Mouse (Mus musculus) liver, embryonic 13.5 days (tissue): ENCODE data around the gene Rabggta. TPM values are rescaled to one million over a fixed set of nuclear protein-coding genes. Genes with fewer than 3 reads are reported as not detected.

ENCODE experiments used
- ATAC-seq: fragments of 200-750 bp; cut with Nextera tagmentation; 2 replicates; pipeline ENCODE4 v1.8.0; 2017; ENCODE audit warnings: low read depth, mild to moderate bottlenecking, moderate number of reproducible peaks, moderate library complexity
- DNase-seq: peaks from one replicate; pipeline ENCODE4 v3.0.0; 2022
- H3K27ac ChIP-seq: fragments of 300-500 bp; sonication (generic); 2 replicates; pipeline ENCODE4 v1.5.1; 2015; ENCODE audit warnings: moderate library complexity, mild to moderate bottlenecking, inconsistent platforms
- H3K27me3 ChIP-seq: fragments of 300-500 bp; sonication (generic); 2 replicates; pipeline ENCODE4 v1.6.1; 2015; ENCODE audit warnings: mild to moderate bottlenecking, inconsistent platforms
- H3K36me3 ChIP-seq: fragments of 300-500 bp; sonication (generic); 2 replicates; pipeline ENCODE4 v1.6.1; 2015; ENCODE audit warnings: mild to moderate bottlenecking, inconsistent platforms
- H3K4me1 ChIP-seq: fragments of 300-500 bp; sonication (generic); replicated peaks from 2 replicates; pipeline ENCODE4 v1.6.1; 2015; ENCODE audit warnings: inconsistent platforms
- H3K4me2 ChIP-seq: fragments of 300-500 bp; sonication (generic); 2 replicates; pipeline ENCODE4 v1.6.1; 2015; ENCODE audit warnings: inconsistent platforms, mild to moderate bottlenecking, moderate library complexity
- H3K4me3 ChIP-seq: fragments of 300-500 bp; sonication (generic); replicated peaks from 2 replicates; pipeline ENCODE4 v1.5.1; 2015; ENCODE audit warnings: mild to moderate bottlenecking, inconsistent platforms
- H3K9ac ChIP-seq: fragments of 300-500 bp; sonication (generic); 2 replicates; pipeline ENCODE4 v1.6.1; 2015; ENCODE audit warnings: mild to moderate bottlenecking, inconsistent platforms
- H3K9me3 ChIP-seq: fragments of 300-500 bp; sonication (generic); replicated peaks from 2 replicates; pipeline ENCODE4 v1.6.1; 2016; ENCODE audit warnings: inconsistent platforms
- WGBS: fragments of 180-500 bp; shearing (Covaris S2); methylation state at CpG from one replicate; pipeline ENCODE4 v1.1.7; 2015; ENCODE audit not compliant: insufficient replicate concordance; 5-methylcytosine and 5-hydroxymethylcytosine counted together
- polyA plus RNA-seq: library from polyadenylated mRNA; unstranded; fragments of >200 nt; fragmentation: Nextera tagmentation; extraction: Ambion mirVana; gene quantifications from 2 replicates; pipeline ENCODE4 v1.2.1, GENCODE M21; 2015

Gene Rabggta
- polyA plus RNA-seq, 1 experiment from 2014 or later, result 12.9 TPM

DNA sequence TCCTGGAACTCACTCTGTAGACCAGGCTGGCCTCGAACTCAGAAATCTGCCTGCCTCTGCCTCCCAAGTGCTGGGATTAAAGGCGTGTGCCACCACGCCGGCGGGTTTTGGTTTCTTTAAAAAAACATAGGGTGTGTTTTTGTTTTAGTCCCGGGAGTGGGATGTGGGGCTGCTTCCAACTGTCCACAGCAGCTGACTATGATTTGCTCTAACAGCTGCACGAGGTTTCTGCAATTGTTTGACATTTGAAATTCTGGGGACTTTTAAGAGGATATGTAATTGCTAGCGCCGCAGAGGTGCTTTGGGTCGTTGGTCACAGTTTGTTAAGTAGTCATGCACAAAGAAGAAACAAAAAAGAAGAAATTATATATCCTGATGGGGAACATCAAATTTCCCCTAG, 32.6 kb downstream of the Rabggta start:
- no peak for DNase-seq
- 66% methylated on average over 10 of the region's 10 CpGs for WGBS

DNA sequence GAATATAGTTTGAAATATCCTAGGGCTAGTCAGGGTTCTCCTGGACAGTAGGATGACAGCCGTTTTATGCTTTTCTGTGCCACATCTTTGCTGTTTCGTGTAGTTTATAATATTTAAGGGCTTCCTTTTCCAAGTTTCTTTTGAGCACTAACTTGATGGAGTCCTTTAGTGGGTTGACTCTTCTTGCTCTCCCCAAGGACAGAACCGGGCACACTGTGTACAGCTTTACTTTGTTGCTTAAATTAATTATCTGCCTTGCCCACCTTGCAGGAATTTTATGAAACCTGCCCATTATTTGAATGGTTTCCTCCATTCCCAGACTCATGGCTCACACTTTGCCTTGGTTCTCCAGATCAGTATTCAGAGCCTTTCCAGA, 40.0 kb downstream of the Rabggta start:
- 15% methylated on average over 3 of the region's 3 CpGs for WGBS
- no peak for DNase-seq
- Histone ChIP-seq H3K9ac (peak overlapping the region; percentile 89), H3K4me1 (peaks cover 30% of the 10 kb centered on the region), H3K27ac (peak overlapping the region; percentile 91), H3K9me3 (no peaks in the 10 kb centered on the region), H3K27me3 (no peaks in the 10 kb centered on the region), H3K36me3 (peaks cover 33% of the 10 kb centered on the region), H3K4me3 (peak overlapping the region; percentile 87), H3K4me2 (peak overlapping the region; percentile 91)
- ATAC-seq, result peak; percentile 2; the same call in 1 of the 2 replicates

More for the DNA sequence above, 32.6 kb downstream of the Rabggta start:
- Histone ChIP-seq H3K9ac (no peak overlapping the region), H3K4me2 (no peak overlapping the region), H3K4me1 (no peaks in the 10 kb centered on the region), H3K4me3 (no peak overlapping the region), H3K27me3 (0 out of 2 replicates have a peak, but pooled peaks cover 5% of the 10 kb centered on the region), H3K9me3 (peaks cover 3% of the 10 kb centered on the region; the same call in 1 of the 2 replicates), H3K36me3 (no peaks in the 10 kb centered on the region), H3K27ac (no peak overlapping the region)
- ATAC-seq, result no peak

DNA sequence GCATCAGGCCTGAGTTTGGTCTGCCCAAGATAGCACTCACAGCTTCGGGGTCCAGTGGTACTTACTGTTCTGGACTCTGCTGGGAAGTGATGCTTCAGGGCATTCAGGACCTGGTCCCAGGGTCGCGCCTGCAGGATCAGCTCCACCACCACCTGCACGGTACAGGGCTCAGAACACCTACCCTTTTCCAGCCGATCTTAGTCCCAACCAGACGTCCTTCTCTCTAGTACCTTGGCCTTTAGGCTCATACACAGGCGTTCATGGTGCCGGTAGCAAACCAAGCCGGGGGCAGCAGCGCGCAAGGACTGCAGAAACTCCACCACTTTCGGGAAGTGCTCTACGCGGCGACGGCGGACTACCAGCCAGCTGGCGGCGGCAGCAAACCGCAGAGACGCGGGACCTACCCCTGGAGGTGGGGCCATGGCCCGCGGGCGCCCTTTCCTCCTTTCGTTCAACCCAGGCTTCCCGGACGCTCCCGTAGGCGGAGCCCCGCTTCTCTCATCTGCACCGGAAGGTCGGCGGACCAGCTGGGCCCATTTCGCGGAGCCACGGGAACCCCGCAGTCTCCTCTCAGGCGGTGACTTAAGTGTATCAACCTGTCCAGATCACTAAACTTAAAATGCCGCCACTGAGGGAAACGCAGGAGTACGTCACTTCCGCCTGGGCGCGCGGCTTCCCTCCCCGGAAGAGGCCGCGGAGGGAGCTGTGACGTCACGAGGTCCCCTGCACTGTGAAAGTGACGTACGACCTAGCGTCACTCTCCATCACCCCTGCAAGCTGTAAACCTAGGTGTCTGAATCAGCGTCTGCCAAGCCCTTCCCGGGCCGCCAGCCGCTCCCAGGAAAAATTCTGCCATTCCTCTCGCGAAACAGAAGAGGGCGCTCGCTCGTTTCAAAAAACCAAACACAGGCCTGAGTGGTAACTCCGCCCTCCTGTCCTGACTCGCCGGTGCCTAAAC, 40.6 kb downstream of the Rabggta start, which contains the start of gene Tinf2:
TSS of gene Tinf2 (minus strand) at position 661 of the 958 bp plus-strand sequence.
- ATAC-seq (peak; percentile 94), DNase-seq (peak; percentile 93)
- under 1% methylated on average over 66 of the region's 66 CpGs for WGBS
- Histone ChIP-seq H3K36me3 (peaks cover 40% of the 10 kb centered on the region), H3K4me3 (peak within 1 kb of the TSS; percentile 87), H3K27ac (peak within 1 kb of the TSS; percentile 91), H3K9ac (peak within 1 kb of the TSS; percentile 89), H3K9me3 (no peaks in the 10 kb centered on the region), H3K4me2 (peak within 1 kb of the TSS; percentile 91), H3K4me1 (peaks cover 30% of the 10 kb centered on the region), H3K27me3 (no peaks in the 10 kb centered on the region)

DNA sequence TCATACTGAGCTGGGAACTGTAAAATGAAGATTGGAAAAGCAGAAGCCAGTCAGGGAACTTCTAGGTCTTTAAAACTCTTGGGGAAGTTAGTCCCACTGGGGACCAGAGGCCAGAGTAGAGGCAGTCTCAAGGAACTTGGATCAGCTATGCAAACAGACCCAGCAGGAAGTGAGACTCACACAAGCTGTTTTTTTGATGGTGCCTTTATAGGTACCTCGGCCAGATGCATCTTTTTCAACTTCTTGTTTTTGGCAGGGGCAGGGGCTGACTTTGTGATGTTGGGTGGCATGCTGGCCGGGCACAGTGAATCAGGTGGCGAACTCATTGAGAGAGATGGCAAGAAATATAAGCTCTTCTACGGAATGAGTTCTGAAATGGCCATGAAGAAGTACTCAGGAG, 44.4 kb downstream of the Rabggta start:
- H3K27me3 ChIP-seq, result no peaks in the 10 kb centered on the region
- WGBS, result 72% methylated on average over 4 of the region's 4 CpGs
- DNase-seq (no peak), ATAC-seq (no peak)
- H3K4me3 ChIP-seq, result no peak overlapping the region
- H3K9me3 ChIP-seq, result no peaks in the 10 kb centered on the region
- H3K4me2 ChIP-seq, result no peak overlapping the region
- H3K36me3 ChIP-seq, result peaks cover 58% of the 10 kb centered on the region
- H3K27ac ChIP-seq, result no peak overlapping the region
- H3K9ac ChIP-seq, result no peak overlapping the region
- peaks cover 38% of the 10 kb centered on the region for H3K4me1 ChIP-seq

DNA sequence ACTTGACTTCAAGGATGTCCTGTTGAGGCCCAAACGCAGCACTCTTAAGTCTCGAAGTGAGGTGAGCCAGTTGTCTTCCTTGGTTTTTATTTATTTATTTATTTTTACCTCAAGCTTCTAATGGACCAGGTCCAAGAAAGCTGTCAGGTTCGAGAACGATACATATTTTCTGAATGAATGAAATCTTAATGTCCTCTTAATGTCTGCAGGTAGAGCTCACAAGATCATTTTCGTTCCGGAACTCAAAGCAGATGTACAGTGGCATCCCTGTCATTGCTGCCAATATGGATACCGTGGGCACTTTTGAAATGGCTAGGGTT, 49.4 kb downstream of the Rabggta start:
- WGBS, result 59% methylated on average over 7 of the region's 7 CpGs
- Histone ChIP-seq H3K4me2 (peak overlapping the region; percentile 93), H3K9ac (peak overlapping the region; percentile 85), H3K27ac (peak overlapping the region; percentile 90), H3K4me1 (peaks cover 47% of the 10 kb centered on the region), H3K4me3 (peak overlapping the region; percentile 86), H3K9me3 (no peaks in the 10 kb centered on the region), H3K27me3 (no peaks in the 10 kb centered on the region), H3K36me3 (peaks cover 45% of the 10 kb centered on the region)
- no peak for DNase-seq
- no peak for ATAC-seq

DNA sequence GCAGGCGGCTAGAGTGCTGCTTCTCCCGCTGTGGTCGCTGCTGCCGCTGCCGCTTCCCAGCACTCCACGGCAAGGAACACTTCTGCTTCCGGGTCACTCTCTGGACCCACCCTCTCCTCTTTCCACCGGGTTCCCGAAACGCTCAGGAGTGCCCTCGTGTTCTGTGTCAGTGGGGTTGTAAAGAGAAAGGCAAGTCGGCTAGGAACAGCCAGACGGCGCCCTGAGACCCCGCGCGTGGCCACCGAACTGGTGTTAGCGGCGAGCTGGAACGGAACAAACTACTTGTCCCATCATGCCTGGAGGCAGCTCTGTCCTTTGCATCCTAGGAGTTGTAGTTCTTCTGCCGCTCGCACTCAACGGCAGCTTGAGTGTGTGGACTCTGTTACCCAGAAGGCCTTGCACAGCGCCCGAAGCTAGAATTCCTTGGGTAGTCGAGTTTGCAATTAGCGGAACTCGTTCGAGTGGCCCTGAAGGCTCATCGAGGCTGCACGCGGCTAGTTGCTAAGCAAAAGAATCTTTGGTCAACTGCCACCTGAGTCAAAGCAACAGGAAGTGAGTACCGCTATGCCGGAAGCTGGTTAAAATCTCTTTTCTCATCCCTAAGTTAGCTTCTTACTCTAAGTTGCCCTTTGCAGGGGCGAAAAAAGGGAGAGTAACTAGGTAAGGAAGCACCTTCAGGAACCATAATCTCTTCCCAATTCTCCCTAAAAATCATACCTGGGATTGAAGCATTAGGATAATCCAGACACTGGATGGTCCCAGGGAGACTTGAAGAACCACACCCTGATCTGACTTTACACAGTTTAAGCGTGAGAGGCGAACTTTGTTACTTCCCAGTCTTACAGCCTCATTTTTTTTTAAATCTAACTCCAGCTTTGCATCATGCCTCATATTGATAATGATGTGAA, 50.0 kb downstream of the Rabggta start, which contains the start of the genes Gmpr2 and Nedd8:
TSS of gene Gmpr2 (plus strand) at position 109 of the 908 bp plus-strand sequence.
TSS of gene Nedd8 (minus strand) at position 292 of the 908 bp plus-strand sequence.
- peak; percentile 98 for ATAC-seq
- Histone ChIP-seq H3K4me1 (peaks cover 47% of the 10 kb centered on the region), H3K27me3 (no peaks in the 10 kb centered on the region), H3K4me2 (peak within 1 kb of the TSS; percentile 93), H3K36me3 (peaks cover 39% of the 10 kb centered on the region), H3K9ac (peak within 1 kb of the TSS; percentile 85), H3K4me3 (peak within 1 kb of the TSS; percentile 86), H3K27ac (peak within 1 kb of the TSS; percentile 90), H3K9me3 (no peaks in the 10 kb centered on the region)
- WGBS, result under 1% methylated on average over 38 of the region's 38 CpGs
- peak; percentile 86 for DNase-seq

DNA sequence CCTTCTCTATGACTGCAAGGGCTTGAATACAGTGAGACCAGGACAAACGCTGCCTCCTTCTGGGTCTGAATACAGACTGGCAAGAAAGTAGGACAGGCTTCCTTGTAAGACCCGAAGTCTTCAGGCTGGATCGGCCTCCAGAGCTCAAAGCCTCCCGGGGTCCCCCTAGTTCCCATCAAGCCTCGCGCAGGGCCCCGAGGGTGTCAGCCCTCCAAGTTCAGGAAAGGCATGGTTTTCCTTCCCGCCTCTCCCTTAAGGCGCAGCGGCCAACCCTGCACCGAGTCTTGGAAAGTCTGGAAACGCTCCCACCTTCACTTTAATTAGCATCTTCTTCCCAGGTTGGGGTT, 50.6 kb downstream of the Rabggta start:
- H3K27me3 ChIP-seq, result no peaks in the 10 kb centered on the region
- under 1% methylated on average over 12 of the region's 12 CpGs for WGBS
- H3K27ac ChIP-seq, result peak overlapping the region; percentile 90
- H3K4me1 ChIP-seq, result peaks cover 47% of the 10 kb centered on the region
- no peaks in the 10 kb centered on the region for H3K9me3 ChIP-seq
- peak overlapping the region; percentile 93 for H3K4me2 ChIP-seq
- H3K36me3 ChIP-seq, result peaks cover 37% of the 10 kb centered on the region
- DNase-seq (no peak), ATAC-seq (peak; percentile 22)
- H3K4me3 ChIP-seq, result peak overlapping the region; percentile 86
- H3K9ac ChIP-seq, result peak overlapping the region; percentile 85

Other genes with a start within 250 kb of the Rabggta start
- gene Dhrs4, start 243.5 kb downstream of the Rabggta start, polyA plus RNA-seq, result 78.9 and 80.8 TPM in 2 replicates
- gene Carmil3, start 231.6 kb downstream of the Rabggta start, polyA plus RNA-seq, result 0.55 and 0.58 TPM in 2 replicates
- gene Cpne6, start 211.8 kb downstream of the Rabggta start, polyA plus RNA-seq, result 0.09 TPM in 1 of 2 replicates, not detected in the other
- not detected in 2 replicates for gene Nrl, start 197.3 kb downstream of the Rabggta start, polyA plus RNA-seq
- gene Pck2, start 182.0 kb downstream of the Rabggta start, polyA plus RNA-seq, result 32.2 and 34.5 TPM in 2 replicates
- 48.9 and 59.1 TPM in 2 replicates for gene Dcaf11, start 162.3 kb downstream of the Rabggta start, polyA plus RNA-seq
- gene A730061H03Rik, start 161.9 kb downstream of the Rabggta start, polyA plus RNA-seq, result 1.6 and 1.8 TPM in 2 replicates
- gene Fitm1, start 146.6 kb downstream of the Rabggta start, polyA plus RNA-seq, result 0.51 and 0.53 TPM in 2 replicates
- gene Psme1, start 144.1 kb downstream of the Rabggta start, polyA plus RNA-seq, result 103 and 111 TPM in 2 replicates
- 31.9 and 35.8 TPM in 2 replicates for gene Emc9, start 137.0 kb downstream of the Rabggta start, polyA plus RNA-seq
- 202 and 224 TPM in 2 replicates for gene Psme2, start 131.2 kb downstream of the Rabggta start, polyA plus RNA-seq
- 9.0 and 12.6 TPM in 2 replicates for gene Rnf31, start 130.6 kb downstream of the Rabggta start, polyA plus RNA-seq
- 14.8 and 16.4 TPM in 2 replicates for gene Irf9, start 118.7 kb downstream of the Rabggta start, polyA plus RNA-seq
- gene Rec8, start 104.2 kb downstream of the Rabggta start, polyA plus RNA-seq, result 1.6 and 1.7 TPM in 2 replicates
- gene Ipo4, start 86.3 kb downstream of the Rabggta start, polyA plus RNA-seq, result 35.2 and 36.5 TPM in 2 replicates
- gene Gm49378, start 84.4 kb downstream of the Rabggta start, polyA plus RNA-seq, result 1.4 and 1.7 TPM in 2 replicates
- 53.3 and 59.4 TPM in 2 replicates for gene Tm9sf1, start 78.5 kb downstream of the Rabggta start, polyA plus RNA-seq
- 0.16 and 0.27 TPM in 2 replicates for gene Tssk4, start 72.1 kb downstream of the Rabggta start, polyA plus RNA-seq
- gene Mdp1, start 61.8 kb downstream of the Rabggta start, polyA plus RNA-seq, result 23.1 and 24.2 TPM in 2 replicates
- gene Gmpr2, start 50.3 kb downstream of the Rabggta start, polyA plus RNA-seq, result 29.6 and 33.0 TPM in 2 replicates
- gene Nedd8, start 50.1 kb downstream of the Rabggta start, polyA plus RNA-seq, result 325 TPM in 2 replicates
- gene Tinf2, start 40.4 kb downstream of the Rabggta start, polyA plus RNA-seq, result 21.1 and 26.3 TPM in 2 replicates
- 1.5 and 2.0 TPM in 2 replicates for gene Tgm1, start 8.3 kb downstream of the Rabggta start, polyA plus RNA-seq
- 36.1 and 36.4 TPM in 2 replicates for gene Dhrs1, start 23.4 kb upstream of the Rabggta start, polyA plus RNA-seq
- gene Nop9, start 23.4 kb upstream of the Rabggta start, polyA plus RNA-seq, result 41.9 and 42.8 TPM in 2 replicates
- gene Cideb, start 36.2 kb upstream of the Rabggta start, polyA plus RNA-seq, result 21.1 and 21.3 TPM in 2 replicates
- gene Ltb4r2, start 39.2 kb upstream of the Rabggta start, polyA plus RNA-seq, result 0.92 and 1.3 TPM in 2 replicates
- 4.4 and 4.6 TPM in 2 replicates for gene Ltb4r1, start 43.7 kb upstream of the Rabggta start, polyA plus RNA-seq
- gene Adcy4, start 61.8 kb upstream of the Rabggta start, polyA plus RNA-seq, result 1.8 and 2.2 TPM in 2 replicates
- 20.4 and 22.1 TPM in 2 replicates for gene Ripk3, start 66.6 kb upstream of the Rabggta start, polyA plus RNA-seq
- 1.5 and 1.8 TPM in 2 replicates for gene Nfatc4, start 100.9 kb upstream of the Rabggta start, polyA plus RNA-seq
- 2.2 and 3.1 TPM in 2 replicates for gene Nynrin, start 131.7 kb upstream of the Rabggta start, polyA plus RNA-seq
- 0.10 and 0.13 TPM in 2 replicates for gene Cbln3, start 162.1 kb upstream of the Rabggta start, polyA plus RNA-seq
- 6.8 and 7.6 TPM in 2 replicates for gene Khnyn, start 162.7 kb upstream of the Rabggta start, polyA plus RNA-seq
- 13.3 and 14.1 TPM in 2 replicates for gene Sdr39u1, start 178.0 kb upstream of the Rabggta start, polyA plus RNA-seq
- gene Cma1, start 222.4 kb upstream of the Rabggta start, polyA plus RNA-seq, result 0.12 and 0.20 TPM in 2 replicates
- not detected in 2 replicates for gene Cma2, start 228.7 kb upstream of the Rabggta start, polyA plus RNA-seq